Mouse (Mus musculus): ENCODE data around the gene Zfp978. TPM values are rescaled to one million over a fixed set of nuclear protein-coding genes. Genes with fewer than 3 reads are reported as not detected.

Zfp978 gene
- total RNA-seq, 2 experiments from 2014 or later: 0.22 to 1.0 TPM

Other genes starting within 250 kb of the Zfp978 start
- gene Zfp991, start 229.3 kb upstream of the Zfp978 start, total RNA-seq (2021): 1 to 10 TPM; 3.9 to 4.3 TPM
- not detected for gene Zfp988, start 55.6 kb upstream of the Zfp978 start, total RNA-seq (2021)
- gene Zfp982, start 131.1 kb downstream of the Zfp978 start, total RNA-seq (2021): 10 to 100 TPM in 1 of 2 experiments, 1 to 10 TPM in 1; 8.7 to 10.3 TPM
- gene Gm16503, start 178.9 kb downstream of the Zfp978 start, total RNA-seq (2021): under 1 TPM in 1 of 2 experiments, not detected in 1; 0.13 TPM
- gene Zfp985, start 192.0 kb downstream of the Zfp978 start, total RNA-seq (2021): under 1 TPM; 0.26 to 0.67 TPM